Mouse (Mus musculus) right cerebral cortex, postnatal 25 days (tissue): ENCODE measurements around the gene Olfr270.

Source experiments
- DNase-seq: peaks from one replicate; pipeline ENCODE4 v3.0.0; 2022

Gene Olfr270

GRCm38 (mm10) chr4:52964247-52964646, at the start of gene Olfr270:
Gene Olfr270 (plus strand): TSS chr4:52964547.
- no peak for DNase-seq

GRCm38 (mm10) chr4:52916659-52917310, 47.6 kb upstream of the Olfr270 start:
- DNase-seq, result no peak

- DNase-seq, result no peak
These were observed 47.0 kb upstream of the Olfr270 start for GRCm38 (mm10) chr4:52917311-52917688.

GRCm38 (mm10) chr4:52919078-52919477, 45.3 kb upstream of the Olfr270 start, which contains the start of gene Olfr272:
Gene Olfr272 (minus strand): TSS chr4:52919178.
- DNase-seq, result no peak

GRCm38 (mm10) chr4:52930480-52930879, 33.9 kb upstream of the Olfr270 start:
- no peak for DNase-seq

- no peak for DNase-seq
These were observed 17.7 kb upstream of the Olfr270 start for GRCm38 (mm10) chr4:52946665-52947064.

GRCm38 (mm10) chr4:52949005-52949404, 15.3 kb upstream of the Olfr270 start:
- DNase-seq, result no peak

- DNase-seq, result peak; percentile 42
These were observed 5.7 kb upstream of the Olfr270 start for GRCm38 (mm10) chr4:52958693-52959092.

GRCm38 (mm10) chr4:52985216-52985615, 20.9 kb downstream of the Olfr270 start:
- no peak for DNase-seq

GRCm38 (mm10) chr4:52986266-52986665, 21.9 kb downstream of the Olfr270 start:
- DNase-seq, result no peak

- DNase-seq, result no peak
These were observed 24.9 kb downstream of the Olfr270 start, which contains the start of gene Nipsnap3a for GRCm38 (mm10) chr4:52989248-52989647. Gene Nipsnap3a (plus strand): TSS chr4:52989272.

GRCm38 (mm10) chr4:52999449-52999848, 35.1 kb downstream of the Olfr270 start:
- DNase-seq, result no peak

- DNase-seq, result no peak
These were observed 35.8 kb downstream of the Olfr270 start for GRCm38 (mm10) chr4:53000154-53000553.

- DNase-seq, result no peak
These were observed 44.8 kb downstream of the Olfr270 start for GRCm38 (mm10) chr4:53009183-53009582.

GRCm38 (mm10) chr4:53009871-53010270, 45.5 kb downstream of the Olfr270 start:
- DNase-seq, result no peak

GRCm38 (mm10) chr4:53011732-53012361, 47.5 kb downstream of the Olfr270 start, which contains the start of gene Nipsnap3b:
Gene Nipsnap3b (plus strand): TSS chr4:53011880.
- peak; percentile 94 for DNase-seq

GRCm38 (mm10) chr4:53014421-53014820, 50.1 kb downstream of the Olfr270 start:
- no peak for DNase-seq

- no peak for DNase-seq
These were observed 50.7 kb downstream of the Olfr270 start for GRCm38 (mm10) chr4:53015024-53015423.

- DNase-seq, result no peak
These were observed 54.0 kb downstream of the Olfr270 start for GRCm38 (mm10) chr4:53018392-53018791.
